Comparison of ENCODE assay signal across 7 mouse cellular contexts in the genomic region with DNA sequence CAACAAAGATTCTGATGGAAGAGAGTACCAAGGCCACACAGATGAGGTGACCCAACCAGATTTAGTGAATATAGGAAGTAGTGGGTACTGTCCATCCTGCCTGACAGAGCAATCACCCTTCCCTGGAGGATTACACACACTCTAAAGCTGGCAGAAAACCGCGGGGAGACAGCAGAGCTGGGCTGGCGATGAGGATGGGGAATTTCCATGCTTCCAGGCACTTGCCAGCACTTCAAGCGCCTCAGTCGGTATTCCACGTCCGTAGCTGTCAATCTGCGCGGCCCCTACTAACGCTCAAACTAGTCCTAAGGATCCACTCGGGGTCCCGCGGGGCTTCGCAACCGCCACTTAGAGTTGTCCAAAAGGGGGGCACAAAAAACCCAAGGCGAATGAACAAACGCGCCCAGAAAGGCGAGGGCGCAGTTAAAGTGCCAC. TPM values are rescaled to one million over a fixed set of nuclear protein-coding genes. Genes with fewer than 3 reads are reported as not detected.
A peak's percentile ranks its signal among the peaks of the same experiment; 100 is the strongest.
DNase-seq lines count a peak whose midpoint lies in the region; ATAC-seq and TF ChIP-seq lines count a peak whose summit lies in the region.

No protein-coding gene starts in this region.

- H3K4me3 ChIP-seq in forebrain, embryonic 15.5 days = peak overlapping the region; percentile 93
- H3K4me3 ChIP-seq in intestine, embryonic 14.5 days (ENCODE audit: low read depth, low read length) = peak overlapping the region; percentile 54
- H3K4me3 ChIP-seq in liver, postnatal 0 days (ENCODE audit: low read depth, low read length) = peak overlapping the region; percentile 75

- H3K9me3 ChIP-seq in forebrain, embryonic 15.5 days = no peaks in the 10 kb centered on the region
- no peaks in the 10 kb centered on the region for H3K9me3 ChIP-seq in intestine, embryonic 14.5 days (ENCODE audit: control insufficient read depth, low read length)
- no peaks in the 10 kb centered on the region for H3K9me3 ChIP-seq in liver, postnatal 0 days (ENCODE audit: low read length)

- peak overlapping the region; percentile 88 for H3K27ac ChIP-seq in forebrain, embryonic 15.5 days (replicated peaks)
- peak overlapping the region; percentile 81 for H3K27ac ChIP-seq in intestine, embryonic 14.5 days (ENCODE audit: low read depth)
- H3K27ac ChIP-seq in liver, postnatal 0 days (ENCODE audit: low read depth) = peak overlapping the region; percentile 44; the same call in 1 of the 2 replicates

- peak overlapping the region; percentile 87 for H3K9ac ChIP-seq in forebrain, embryonic 15.5 days (replicated peaks)
- peak overlapping the region; percentile 59 for H3K9ac ChIP-seq in intestine, embryonic 14.5 days (ENCODE audit: low read length)
- peak overlapping the region; percentile 69 for H3K9ac ChIP-seq in liver, postnatal 0 days (replicated peaks)

- peaks cover 26% of the 10 kb centered on the region for H3K4me1 ChIP-seq in forebrain, embryonic 15.5 days
- H3K4me1 ChIP-seq in intestine, embryonic 14.5 days (replicated peaks; ENCODE audit: control insufficient read depth, insufficient read depth, low read length) = no peaks in the 10 kb centered on the region; the same call in 1 of the 2 replicates
- peaks cover 5% of the 10 kb centered on the region; the same call in 1 of the 2 replicates for H3K4me1 ChIP-seq in liver, postnatal 0 days (ENCODE audit: insufficient read depth)

- peak; percentile 46 for DNase-seq in right cerebral cortex, adult 18-20 months
- no peak for DNase-seq in right cerebral cortex, postnatal 25 days
- DNase-seq in adrenal gland, postnatal 14 days = peak; percentile 70
- peak; percentile 82 for DNase-seq in intestine, embryonic 14.5 days (ENCODE audit: low spot score)
- DNase-seq in liver, postnatal 0 days = peak; percentile 18

- ATAC-seq in forebrain, embryonic 15.5 days (replicated peaks) = peak; percentile 65
- peak; percentile 60 for ATAC-seq in intestine, embryonic 14.5 days (replicated peaks; ENCODE audit: low FRiP score, low TSS enrichment, low read depth)
- ATAC-seq in liver, postnatal 0 days = peak; percentile 31
- 0 out of 2 replicates have a peak, but pooled peaks have one; percentile 17 for ATAC-seq in neutrophil, adult 5-6 weeks (ENCODE audit: extremely low read depth, insufficient number of reproducible peaks, low FRiP score, poor library complexity, severe bottlenecking)

- no peaks in the 10 kb centered on the region for H3K36me3 ChIP-seq in forebrain, embryonic 15.5 days
- H3K36me3 ChIP-seq in intestine, embryonic 14.5 days (ENCODE audit: control insufficient read depth, insufficient read depth, low read length) = no peaks in the 10 kb centered on the region
- H3K36me3 ChIP-seq in liver, postnatal 0 days (replicated peaks; ENCODE audit: insufficient read depth, low read length) = no peaks in the 10 kb centered on the region

- under 1% methylated on average over 20 of the region's 20 CpGs for WGBS in forebrain, embryonic 15.5 days
- under 1% methylated on average over 20 of the region's 20 CpGs for WGBS in intestine, embryonic 14.5 days
- WGBS in liver, postnatal 0 days (ENCODE audit: insufficient replicate concordance) = under 1% methylated on average over 20 of the region's 20 CpGs

- TF ChIP-seq CTCF in liver, postnatal 0 days (IDR thresholded peaks at IDR 0.05; ENCODE audit: low read depth) = no peak

- no peaks in the 10 kb centered on the region for H3K27me3 ChIP-seq in forebrain, embryonic 15.5 days
- no peaks in the 10 kb centered on the region for H3K27me3 ChIP-seq in intestine, embryonic 14.5 days (replicated peaks; ENCODE audit: control insufficient read depth, insufficient read depth, low read length)
- H3K27me3 ChIP-seq in liver, postnatal 0 days (ENCODE audit: insufficient read depth, low read length) = 0 out of 2 replicates have a peak, but pooled peaks cover 3% of the 10 kb centered on the region

- no peak for TF ChIP-seq EP300 in liver, postnatal 0 days (IDR thresholded peaks at IDR 0.05; ENCODE audit: low read depth)

- H3K4me2 ChIP-seq in forebrain, embryonic 15.5 days (replicated peaks) = peak overlapping the region; percentile 69
- H3K4me2 ChIP-seq in intestine, embryonic 14.5 days (ENCODE audit: low read length) = peak overlapping the region; percentile 55
- H3K4me2 ChIP-seq in liver, postnatal 0 days (ENCODE audit: low read depth, low read length) = peak overlapping the region; percentile 87

RNA-seq across cellular contexts. Expression of a gene that starts 0.6 kb away (rescaled TPM):
- total RNA-seq in adrenal gland, postnatal 14 days (2021) = 237 and 245 TPM in 2 replicates
- polyA plus RNA-seq in forebrain, embryonic 15.5 days (2015; fragmentation: Nextera tagmentation; extraction: Ambion mirVana) = 56.1 and 57.9 TPM in 2 replicates
- 65.3 and 67.9 TPM in 2 replicates for polyA plus RNA-seq in intestine, embryonic 14.5 days (2014; fragmentation: Nextera tagmentation; extraction: Ambion mirVana)
- polyA plus RNA-seq in liver, postnatal 0 days (2015; fragmentation: Nextera tagmentation; extraction: Ambion mirVana) = 16.4 and 21.8 TPM in 2 replicates
- total RNA-seq in neutrophil, adult 5-6 weeks (2017) = 7.8 and 12.4 TPM in 2 replicates
